Mouse (Mus musculus) hindbrain, embryonic 14.5 days (tissue): ENCODE data around the gene Dcbld1. TPM values are rescaled to one million over a fixed set of nuclear protein-coding genes. Genes with fewer than 3 reads are reported as not detected.
A peak's percentile ranks its signal among the peaks of the same experiment; 100 is the strongest.

ENCODE experiments used
- ATAC-seq: fragments of 200-750 bp; cut with Nextera tagmentation; 2 replicates; pipeline ENCODE4 v1.8.0; 2017; ENCODE audit warnings: moderate number of reproducible peaks, mild to moderate bottlenecking, moderate TSS enrichment, moderate library complexity; ENCODE audit not compliant: low FRiP score
- DNase-seq: peaks from one replicate; pipeline ENCODE4 v3.0.0-alpha.2; 2015; ENCODE audit warnings: low spot score
- H3K27ac ChIP-seq: fragments of 300-500 bp; sonication (generic); 2 replicates; pipeline ENCODE4 v1.5.1; 2014; ENCODE audit warnings: mild to moderate bottlenecking, moderate library complexity
- H3K27me3 ChIP-seq: fragments of 300-500 bp; sonication (generic); 2 replicates; pipeline ENCODE4 v1.6.1; 2014; ENCODE audit warnings: mild to moderate bottlenecking, low read length, mixed read lengths; ENCODE audit not compliant: control insufficient read depth, insufficient read depth
- H3K36me3 ChIP-seq: fragments of 300-500 bp; sonication (generic); replicated peaks from 2 replicates; pipeline ENCODE4 v1.6.1; 2014; ENCODE audit not compliant: control insufficient read depth, insufficient read depth
- H3K4me1 ChIP-seq: fragments of 300-500 bp; sonication (generic); replicated peaks from 2 replicates; pipeline ENCODE4 v1.6.1; 2014; ENCODE audit warnings: antibody characterized with exemption, low read length, mixed read lengths; ENCODE audit not compliant: control insufficient read depth, insufficient read depth
- H3K4me2 ChIP-seq: fragments of 300-500 bp; sonication (generic); replicated peaks from 2 replicates; pipeline ENCODE4 v1.6.1; 2014; ENCODE audit warnings: mild to moderate bottlenecking, moderate library complexity
- H3K4me3 ChIP-seq: fragments of 300-500 bp; sonication (generic); replicated peaks from 2 replicates; pipeline ENCODE4 v1.5.1; 2014; ENCODE audit warnings: mild to moderate bottlenecking, low read length
- H3K9ac ChIP-seq: fragments of 300-500 bp; sonication (generic); 2 replicates; pipeline ENCODE4 v1.6.1; 2014
- H3K9me3 ChIP-seq: fragments of 300-500 bp; sonication (generic); 2 replicates; pipeline ENCODE4 v1.6.1; 2016; ENCODE audit warnings: low read length; ENCODE audit not compliant: control insufficient read depth
- WGBS: fragments of 180-500 bp; shearing (Covaris S2); extraction: QIAGEN DNeasy Blood & Tissue Kit; methylation state at CpG from one replicate; pipeline ENCODE4 v1.1.7; 2014; 5-methylcytosine and 5-hydroxymethylcytosine counted together
- polyA plus RNA-seq: library from polyadenylated mRNA; unstranded; fragments of >200 nt; fragmentation: Nextera tagmentation; extraction: Ambion mirVana; gene quantifications from 2 replicates; pipeline ENCODE4 v1.2.1, GENCODE M21; 2014

Dcbld1 gene
- polyA plus RNA-seq, 1 experiment from 2014 or later, result 23.6 TPM

GRCm38 (mm10) chr10:52232196-52233176 lies 933 bp upstream of the Dcbld1 start:
- Histone ChIP-seq H3K4me2 (peak overlapping the region; percentile 82), H3K9me3 (no peaks in the 10 kb centered on the region), H3K36me3 (no peaks in the 10 kb centered on the region), H3K27me3 (no peaks in the 10 kb centered on the region), H3K9ac (peak overlapping the region; percentile 85; the same call in 1 of the 2 replicates), H3K4me3 (peak overlapping the region; percentile 91), H3K4me1 (0 out of 2 replicates have a peak, but pooled peaks cover 5% of the 10 kb centered on the region), H3K27ac (no peak overlapping the region)
- DNase-seq (peak; percentile 43), ATAC-seq (peak; percentile 21; the same call in 1 of the 2 replicates)
- 15% methylated on average over 21 of the region's 21 CpGs for WGBS

DNA sequence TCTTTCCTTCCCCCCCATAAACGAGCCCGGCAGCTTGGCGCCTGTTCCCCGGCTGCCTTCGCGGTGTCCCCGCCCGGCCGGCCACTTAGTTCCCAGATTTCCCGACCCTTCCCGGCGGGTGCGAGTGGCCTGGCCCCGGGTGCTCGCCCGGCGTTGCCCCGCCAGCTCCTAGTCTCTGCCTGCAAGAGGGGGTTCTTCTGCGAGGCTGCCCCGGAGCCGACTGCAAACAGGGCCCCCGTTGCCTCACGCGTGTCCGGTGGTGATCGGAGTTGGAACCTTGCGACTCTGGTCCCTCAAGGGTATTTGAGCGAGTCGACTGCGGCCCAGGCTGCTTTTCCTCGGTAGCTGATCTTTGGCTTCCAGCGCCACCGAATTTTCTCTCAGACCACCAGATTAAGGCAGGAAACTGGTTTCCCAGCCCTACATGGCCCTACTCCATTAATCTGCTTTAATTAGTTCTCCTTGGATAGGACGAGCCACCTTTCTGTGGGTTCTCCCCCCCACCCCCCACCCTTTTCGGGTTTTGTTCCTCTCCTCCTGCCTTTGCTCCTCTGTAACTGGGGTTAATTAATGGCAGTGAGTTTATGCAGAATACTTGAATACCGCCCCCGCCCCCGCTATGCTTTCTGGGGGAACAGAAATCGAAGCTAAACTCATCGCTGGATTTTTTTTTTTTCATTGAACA lies 692 bp downstream of the Dcbld1 start:
- peak; percentile 63 for ATAC-seq
- WGBS, result under 1% methylated on average over 39 of the region's 40 CpGs
- Histone ChIP-seq H3K9ac (peak overlapping the region; percentile 85), H3K27me3 (no peaks in the 10 kb centered on the region), H3K27ac (peak overlapping the region; percentile 73), H3K4me2 (peak overlapping the region; percentile 82), H3K9me3 (no peaks in the 10 kb centered on the region), H3K4me1 (0 out of 2 replicates have a peak, but pooled peaks cover 5% of the 10 kb centered on the region), H3K36me3 (no peaks in the 10 kb centered on the region), H3K4me3 (peak overlapping the region; percentile 91)
- peak; percentile 31 for DNase-seq

GRCm38 (mm10) chr10:52234654-52234981 lies 1.2 kb downstream of the Dcbld1 start:
- DNase-seq (no peak), ATAC-seq (no peak)
- Histone ChIP-seq H3K9me3 (no peaks in the 10 kb centered on the region), H3K9ac (peak overlapping the region; percentile 85), H3K27ac (no peak overlapping the region), H3K36me3 (no peaks in the 10 kb centered on the region), H3K4me3 (peak overlapping the region; percentile 91), H3K27me3 (no peaks in the 10 kb centered on the region), H3K4me1 (0 out of 2 replicates have a peak, but pooled peaks cover 5% of the 10 kb centered on the region), H3K4me2 (peak overlapping the region; percentile 82)
- WGBS, result 16% methylated on average over 7 of the region's 7 CpGs

DNA sequence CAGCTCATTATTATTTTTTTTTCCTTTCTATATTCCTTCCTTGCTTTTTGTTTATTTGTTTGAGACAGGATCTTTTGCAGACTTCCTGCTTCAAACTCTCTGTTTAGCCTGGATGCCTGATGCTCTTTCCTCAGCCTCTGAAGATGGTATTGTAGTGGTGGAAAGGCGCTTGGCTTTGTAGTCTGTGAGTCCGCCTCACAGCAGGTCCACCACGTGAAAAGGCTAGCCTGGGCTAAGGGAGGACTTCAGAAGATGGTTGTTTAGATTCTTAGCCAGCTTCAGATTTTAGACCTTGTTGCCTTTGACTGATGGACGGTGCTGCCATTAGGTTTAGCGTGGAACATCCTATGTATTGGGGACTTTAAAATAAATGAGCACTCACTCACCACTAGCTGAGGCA lies 2.0 kb downstream of the Dcbld1 start:
- no peak overlapping the region for H3K27ac ChIP-seq
- no peaks in the 10 kb centered on the region for H3K36me3 ChIP-seq
- 0 out of 2 replicates have a peak, but pooled peaks cover 5% of the 10 kb centered on the region for H3K4me1 ChIP-seq
- H3K4me2 ChIP-seq, result peak overlapping the region; percentile 82; the same call in 1 of the 2 replicates
- no peaks in the 10 kb centered on the region for H3K9me3 ChIP-seq
- ATAC-seq (no peak), DNase-seq (no peak)
- no peak overlapping the region for H3K9ac ChIP-seq
- no peaks in the 10 kb centered on the region for H3K27me3 ChIP-seq
- H3K4me3 ChIP-seq, result peak overlapping the region; percentile 91; the same call in 1 of the 2 replicates
- WGBS, result 85% methylated on average over 5 of the region's 5 CpGs

DNA sequence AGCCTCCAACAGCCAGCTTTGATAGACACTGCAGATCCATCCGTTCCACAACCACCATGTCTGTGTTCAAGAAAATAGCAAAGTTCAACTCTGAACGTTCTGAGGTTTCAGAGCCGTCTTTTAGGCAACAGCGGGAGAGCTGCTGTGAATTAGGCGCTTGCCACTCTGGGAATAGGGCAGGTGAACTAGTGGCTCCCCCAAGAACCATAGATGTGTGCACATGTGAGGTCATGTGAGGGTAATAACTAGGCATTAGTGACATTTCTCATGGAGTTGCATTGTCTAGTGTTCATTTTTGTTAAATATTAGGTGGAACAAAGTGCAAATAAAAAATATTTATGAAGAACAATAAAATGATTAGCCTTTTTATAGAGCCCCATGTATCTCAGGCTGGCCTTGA lies 8.6 kb downstream of the Dcbld1 start:
- no peak overlapping the region for H3K4me3 ChIP-seq
- H3K4me1 ChIP-seq, result no peaks in the 10 kb centered on the region
- H3K27ac ChIP-seq, result peak overlapping the region; percentile 55; the same call in 1 of the 2 replicates
- H3K9me3 ChIP-seq, result no peaks in the 10 kb centered on the region
- H3K36me3 ChIP-seq, result no peaks in the 10 kb centered on the region
- H3K4me2 ChIP-seq, result no peak overlapping the region
- H3K9ac ChIP-seq, result no peak overlapping the region
- H3K27me3 ChIP-seq, result no peaks in the 10 kb centered on the region
- DNase-seq (no peak), ATAC-seq (no peak)
- 91% methylated on average over 5 of the region's 5 CpGs for WGBS

GRCm38 (mm10) chr10:52242680-52243323 lies 9.4 kb downstream of the Dcbld1 start:
- 48% methylated on average over 7 of the region's 7 CpGs for WGBS
- ATAC-seq, result peak; percentile 62; the same call in 1 of the 2 replicates
- Histone ChIP-seq H3K27ac (peak overlapping the region; percentile 55; the same call in 1 of the 2 replicates), H3K4me2 (no peak overlapping the region), H3K27me3 (no peaks in the 10 kb centered on the region), H3K36me3 (no peaks in the 10 kb centered on the region), H3K9me3 (no peaks in the 10 kb centered on the region), H3K4me3 (no peak overlapping the region), H3K9ac (no peak overlapping the region), H3K4me1 (no peaks in the 10 kb centered on the region)
- DNase-seq, result no peak

DNA sequence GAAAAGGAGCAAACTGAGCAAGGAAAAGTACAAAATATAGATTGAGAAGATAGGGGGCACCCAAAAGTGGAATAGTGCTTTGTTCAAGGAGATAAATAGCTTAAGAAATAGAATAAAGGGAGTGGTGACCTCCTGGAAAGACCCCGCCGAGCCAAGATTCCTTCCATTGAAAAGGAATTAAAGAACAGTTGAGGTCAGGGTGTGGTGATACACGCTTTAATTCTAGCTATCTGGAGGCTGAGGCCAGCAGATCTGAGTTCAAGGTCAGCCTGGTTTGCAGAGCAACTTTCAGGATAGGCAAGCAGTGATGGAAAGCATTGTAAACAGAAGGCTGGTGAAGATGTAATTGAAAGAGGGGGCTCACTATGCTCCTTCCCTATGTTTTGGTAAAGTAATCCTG lies 12.8 kb downstream of the Dcbld1 start:
- ATAC-seq, result no peak
- 47% methylated on average over 3 of the region's 3 CpGs for WGBS
- Histone ChIP-seq H3K4me1 (no peaks in the 10 kb centered on the region), H3K27me3 (no peaks in the 10 kb centered on the region), H3K9me3 (no peaks in the 10 kb centered on the region), H3K36me3 (no peaks in the 10 kb centered on the region), H3K4me3 (no peak overlapping the region), H3K27ac (no peak overlapping the region), H3K9ac (no peak overlapping the region), H3K4me2 (no peak overlapping the region)
- no peak for DNase-seq

GRCm38 (mm10) chr10:52252240-52252639 lies 18.8 kb downstream of the Dcbld1 start:
- H3K4me2 ChIP-seq, result no peak overlapping the region
- WGBS, result 100% methylated on average over 1 of the region's 1 CpGs
- H3K9me3 ChIP-seq, result no peaks in the 10 kb centered on the region
- H3K4me1 ChIP-seq, result no peaks in the 10 kb centered on the region
- H3K9ac ChIP-seq, result no peak overlapping the region
- no peak overlapping the region for H3K4me3 ChIP-seq
- no peak for DNase-seq
- no peak overlapping the region for H3K27ac ChIP-seq
- no peak for ATAC-seq
- H3K27me3 ChIP-seq, result no peaks in the 10 kb centered on the region
- H3K36me3 ChIP-seq, result no peaks in the 10 kb centered on the region

GRCm38 (mm10) chr10:52253426-52253825 lies 20.0 kb downstream of the Dcbld1 start:
- H3K27me3 ChIP-seq, result no peaks in the 10 kb centered on the region
- no peak overlapping the region for H3K27ac ChIP-seq
- H3K4me1 ChIP-seq, result no peaks in the 10 kb centered on the region
- no peak for DNase-seq
- H3K4me2 ChIP-seq, result no peak overlapping the region
- no peak for ATAC-seq
- WGBS, result 81% methylated on average over 11 of the region's 11 CpGs
- H3K36me3 ChIP-seq, result no peaks in the 10 kb centered on the region
- H3K4me3 ChIP-seq, result no peak overlapping the region
- H3K9me3 ChIP-seq, result no peaks in the 10 kb centered on the region
- H3K9ac ChIP-seq, result no peak overlapping the region
